Mouse (Mus musculus) liver, postnatal 0 days (tissue): ENCODE data around the gene 1110004F10Rik. TPM values are rescaled to one million over a fixed set of nuclear protein-coding genes. Genes with fewer than 3 reads are reported as not detected.

ENCODE experiments used
- ATAC-seq: fragments of 200-750 bp; cut with Nextera tagmentation; 2 replicates; pipeline ENCODE4 v1.8.0; 2017; ENCODE audit warnings: mild to moderate bottlenecking, moderate library complexity
- DNase-seq: peaks from one replicate; pipeline ENCODE4 v3.0.0-alpha.2; 2016
- H3K27ac ChIP-seq: fragments of 300-500 bp; sonication (generic); 2 replicates; pipeline ENCODE4 v1.5.1; 2014; ENCODE audit warnings: antibody characterized with exemption, moderate library complexity, mild to moderate bottlenecking, low read depth
- H3K27me3 ChIP-seq: fragments of 300-500 bp; sonication (generic); 2 replicates; pipeline ENCODE4 v1.6.1; 2014; ENCODE audit warnings: low read length, control low read depth, mixed read lengths; ENCODE audit not compliant: insufficient read depth
- H3K36me3 ChIP-seq: fragments of 300-500 bp; sonication (generic); replicated peaks from 2 replicates; pipeline ENCODE4 v1.6.1; 2014; ENCODE audit warnings: mild to moderate bottlenecking, control low read depth, low read length, moderate library complexity, mixed read lengths; ENCODE audit not compliant: insufficient read depth
- H3K4me1 ChIP-seq: fragments of 300-500 bp; sonication (generic); 2 replicates; pipeline ENCODE4 v1.6.1; 2014; ENCODE audit warnings: antibody characterized with exemption, mild to moderate bottlenecking, control low read depth; ENCODE audit not compliant: insufficient read depth
- H3K4me2 ChIP-seq: fragments of 300-500 bp; sonication (generic); 2 replicates; pipeline ENCODE4 v1.6.1; 2014; ENCODE audit warnings: low read depth, mild to moderate bottlenecking, low read length, moderate library complexity, mixed read lengths
- H3K4me3 ChIP-seq: fragments of 300-500 bp; sonication (generic); 2 replicates; pipeline ENCODE4 v1.5.1; 2014; ENCODE audit warnings: low read depth, low read length
- H3K9ac ChIP-seq: fragments of 300-500 bp; sonication (generic); replicated peaks from 2 replicates; pipeline ENCODE4 v1.6.1; 2014; ENCODE audit warnings: mild to moderate bottlenecking, moderate library complexity
- H3K9me3 ChIP-seq: fragments of 300-500 bp; sonication (generic); 2 replicates; pipeline ENCODE4 v1.6.1; 2016; ENCODE audit warnings: mild to moderate bottlenecking, control low read depth, low read length, mixed read lengths
- CTCF ChIP-seq: sonication (generic); IDR thresholded peaks from 2 replicates; pipeline ENCODE4 v1.5.1; 2016; ENCODE audit warnings: antibody characterized with exemption, low read depth
- EP300 ChIP-seq: IDR thresholded peaks from 2 replicates; pipeline ENCODE4 v1.6.1; 2016; ENCODE audit warnings: antibody characterized with exemption, low read depth, mild to moderate bottlenecking
- WGBS: fragments of 180-500 bp; shearing (Covaris S2); extraction: QIAGEN DNeasy Blood & Tissue Kit; methylation state at CpG from one replicate; pipeline ENCODE4 v1.1.7; 2014; ENCODE audit not compliant: insufficient replicate concordance; 5-methylcytosine and 5-hydroxymethylcytosine counted together
- polyA plus RNA-seq: library from polyadenylated mRNA; unstranded; fragments of >200 nt; fragmentation: Nextera tagmentation; extraction: Ambion mirVana; gene quantifications from 2 replicates; pipeline ENCODE4 v1.2.1, GENCODE M21; 2015

The 1110004F10Rik gene
- 89.4 and 93.1 TPM in 2 replicates for polyA plus RNA-seq

DNA sequence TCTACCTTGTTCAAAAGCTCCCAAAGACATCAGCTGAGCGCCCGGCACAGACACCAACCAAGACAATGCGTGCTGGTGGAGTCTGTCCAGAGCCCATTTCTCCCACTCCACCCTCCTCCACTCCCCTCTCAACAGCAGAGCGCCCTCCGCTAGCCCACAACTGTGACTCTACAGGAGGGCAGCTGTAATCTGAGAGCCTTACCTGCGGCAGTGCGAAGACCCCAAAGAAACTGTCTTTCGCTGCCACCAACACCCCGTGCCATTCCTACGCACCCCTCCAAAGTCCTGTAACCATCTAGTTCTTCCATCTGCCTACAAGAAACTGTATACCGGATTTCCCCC, at the start of gene 1110004F10Rik:
Gene 1110004F10Rik (plus strand): TSS at position 202 of the 342 bp plus-strand sequence.
- Histone ChIP-seq H3K36me3 (no peaks in the 10 kb centered on the region), H3K9me3 (no peaks in the 10 kb centered on the region), H3K27ac (no peak within 1 kb of the TSS), H3K4me2 (peak within 1 kb of the TSS; percentile 73), H3K4me3 (peak within 1 kb of the TSS; percentile 41), H3K27me3 (peaks cover 68% of the 10 kb centered on the region), H3K4me1 (peaks cover 21% of the 10 kb centered on the region), H3K9ac (0 out of 2 replicates have a peak within 1 kb of the TSS, but pooled peaks have one; percentile 1)
- TF ChIP-seq EP300 (no peak), CTCF (no peak)
- WGBS, result 2% methylated on average over 11 of the region's 11 CpGs
- ATAC-seq, result no peak
- DNase-seq, result peak; percentile 13

DNA sequence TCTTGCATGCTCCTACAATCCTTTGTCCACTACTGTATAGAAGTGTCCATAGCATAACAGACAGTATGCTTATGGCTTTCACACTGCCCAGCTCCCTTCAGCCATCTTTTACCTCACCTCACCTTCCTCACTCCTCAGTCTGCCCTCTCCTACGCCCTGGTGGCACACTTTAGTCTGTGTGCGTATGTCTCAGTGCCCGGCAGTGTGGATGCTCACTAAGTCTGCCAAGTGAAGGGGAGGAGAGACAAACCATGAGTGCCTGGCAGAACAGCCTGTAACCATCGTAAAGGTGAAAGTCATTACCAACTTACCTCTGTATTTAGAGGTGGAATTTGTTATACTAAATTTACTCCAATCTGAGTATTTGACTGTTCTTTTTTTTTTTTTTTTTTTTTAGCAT, 36.5 kb upstream of the 1110004F10Rik start:
- H3K4me3 ChIP-seq, result no peak overlapping the region
- H3K9me3 ChIP-seq, result no peaks in the 10 kb centered on the region
- no peaks in the 10 kb centered on the region for H3K36me3 ChIP-seq
- H3K27ac ChIP-seq, result no peak overlapping the region
- H3K4me2 ChIP-seq, result no peak overlapping the region
- 83% methylated on average over 4 of the region's 4 CpGs for WGBS
- TF ChIP-seq CTCF (no peak), EP300 (no peak)
- no peaks in the 10 kb centered on the region for H3K4me1 ChIP-seq
- H3K9ac ChIP-seq, result no peak overlapping the region
- no peak for ATAC-seq
- no peaks in the 10 kb centered on the region for H3K27me3 ChIP-seq
- no peak for DNase-seq

DNA sequence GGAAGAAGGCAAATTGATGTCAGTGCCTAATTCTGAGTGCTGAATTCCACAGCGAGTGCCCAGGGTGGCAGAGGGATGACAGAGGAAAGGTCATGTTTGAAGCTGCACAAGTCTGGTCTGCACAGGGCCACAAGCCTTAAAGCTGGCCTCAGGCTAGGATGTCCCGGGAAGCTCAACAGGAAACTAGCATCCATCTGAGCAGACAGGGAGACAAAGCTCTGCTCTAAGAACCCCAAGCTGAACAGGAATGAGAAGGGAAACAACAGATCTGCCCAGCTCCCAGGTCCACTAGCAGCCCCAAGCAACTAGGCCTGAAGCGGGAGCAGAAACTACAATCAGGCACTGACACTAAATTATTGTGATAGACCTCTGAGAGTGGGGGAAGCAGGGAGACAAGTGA, 9.2 kb upstream of the 1110004F10Rik start:
- Histone ChIP-seq H3K9me3 (no peaks in the 10 kb centered on the region), H3K4me1 (peaks cover 27% of the 10 kb centered on the region), H3K27ac (no peak overlapping the region), H3K36me3 (no peaks in the 10 kb centered on the region), H3K9ac (no peak overlapping the region), H3K4me2 (no peak overlapping the region), H3K27me3 (peaks cover 42% of the 10 kb centered on the region), H3K4me3 (no peak overlapping the region)
- ATAC-seq (no peak), DNase-seq (no peak)
- no peak for TF ChIP-seq CTCF
- no peak for TF ChIP-seq EP300
- 86% methylated on average over 3 of the region's 3 CpGs for WGBS

DNA sequence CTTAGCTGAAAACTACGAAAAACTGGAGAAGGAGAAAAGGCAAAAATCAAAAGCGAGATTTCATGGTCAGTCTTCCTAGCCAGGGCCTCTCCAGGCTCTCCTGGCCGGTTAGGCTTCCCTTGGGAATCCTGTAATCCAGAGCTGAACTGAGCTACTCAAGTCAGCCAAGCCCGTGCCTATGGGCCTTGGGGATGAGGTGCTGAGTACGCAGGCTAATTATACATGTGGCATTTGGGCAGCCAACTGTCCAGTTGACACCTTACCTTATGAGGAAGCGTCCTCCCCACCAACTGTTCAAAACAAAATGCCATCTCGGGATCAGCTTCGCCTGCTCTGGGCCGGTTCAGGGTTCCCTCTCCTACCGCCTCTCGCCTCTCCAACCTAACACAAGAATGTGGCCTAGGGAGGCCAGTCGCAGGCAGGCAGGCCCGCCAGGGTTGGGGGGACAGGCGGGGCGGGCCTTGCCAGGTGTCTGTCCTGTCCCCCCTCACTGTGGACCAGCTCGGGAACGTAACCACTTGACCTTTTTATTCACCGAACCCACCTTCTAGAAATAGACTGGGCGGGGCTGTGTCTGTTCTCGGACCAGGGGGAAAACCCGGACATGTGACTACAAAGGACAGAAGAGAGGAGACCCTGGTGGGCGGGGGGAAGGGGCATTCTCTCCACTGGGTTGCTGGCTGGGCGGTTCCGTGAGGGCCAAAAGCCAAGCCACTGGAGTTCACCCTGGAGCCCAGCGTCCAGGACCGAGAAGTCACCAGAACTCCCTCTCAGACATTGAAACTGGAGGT, 8.4 kb upstream of the 1110004F10Rik start:
- H3K27ac ChIP-seq, result no peak overlapping the region
- H3K27me3 ChIP-seq, result peaks cover 50% of the 10 kb centered on the region
- DNase-seq, result no peak
- H3K4me3 ChIP-seq, result peak overlapping the region; percentile 66
- no peaks in the 10 kb centered on the region for H3K36me3 ChIP-seq
- no peak for ATAC-seq
- peak overlapping the region; percentile 71 for H3K9ac ChIP-seq
- no peaks in the 10 kb centered on the region for H3K9me3 ChIP-seq
- 39% methylated on average over 26 of the region's 26 CpGs for WGBS
- H3K4me2 ChIP-seq, result peak overlapping the region; percentile 99
- no peak for TF ChIP-seq CTCF
- TF ChIP-seq EP300, result no peak
- peaks cover 27% of the 10 kb centered on the region for H3K4me1 ChIP-seq

DNA sequence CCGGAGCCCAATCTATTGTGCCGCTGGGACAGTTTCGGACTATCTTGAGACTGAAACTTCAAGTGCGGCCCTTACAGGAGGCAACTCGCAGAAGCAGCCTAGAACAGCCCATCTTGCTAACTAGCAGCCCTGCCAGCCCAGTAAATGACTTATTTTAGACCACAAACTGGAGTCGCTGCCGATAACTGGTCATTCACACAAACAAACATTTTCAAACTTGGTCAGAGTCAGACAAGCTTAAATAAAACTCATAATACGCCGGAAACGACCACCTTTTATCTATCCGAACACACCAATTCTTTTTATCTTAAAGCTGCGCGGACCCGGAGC, 7.8 kb upstream of the 1110004F10Rik start:
- peak; percentile 30 for DNase-seq
- H3K27me3 ChIP-seq, result peaks cover 55% of the 10 kb centered on the region
- peaks cover 27% of the 10 kb centered on the region for H3K4me1 ChIP-seq
- H3K4me3 ChIP-seq, result peak overlapping the region; percentile 66
- TF ChIP-seq EP300 (no peak), CTCF (no peak)
- H3K9ac ChIP-seq, result peak overlapping the region; percentile 71
- H3K4me2 ChIP-seq, result peak overlapping the region; percentile 99
- H3K27ac ChIP-seq, result peak overlapping the region; percentile 51
- H3K9me3 ChIP-seq, result no peaks in the 10 kb centered on the region
- ATAC-seq, result no peak
- H3K36me3 ChIP-seq, result no peaks in the 10 kb centered on the region
- WGBS, result 1% methylated on average over 14 of the region's 14 CpGs

DNA sequence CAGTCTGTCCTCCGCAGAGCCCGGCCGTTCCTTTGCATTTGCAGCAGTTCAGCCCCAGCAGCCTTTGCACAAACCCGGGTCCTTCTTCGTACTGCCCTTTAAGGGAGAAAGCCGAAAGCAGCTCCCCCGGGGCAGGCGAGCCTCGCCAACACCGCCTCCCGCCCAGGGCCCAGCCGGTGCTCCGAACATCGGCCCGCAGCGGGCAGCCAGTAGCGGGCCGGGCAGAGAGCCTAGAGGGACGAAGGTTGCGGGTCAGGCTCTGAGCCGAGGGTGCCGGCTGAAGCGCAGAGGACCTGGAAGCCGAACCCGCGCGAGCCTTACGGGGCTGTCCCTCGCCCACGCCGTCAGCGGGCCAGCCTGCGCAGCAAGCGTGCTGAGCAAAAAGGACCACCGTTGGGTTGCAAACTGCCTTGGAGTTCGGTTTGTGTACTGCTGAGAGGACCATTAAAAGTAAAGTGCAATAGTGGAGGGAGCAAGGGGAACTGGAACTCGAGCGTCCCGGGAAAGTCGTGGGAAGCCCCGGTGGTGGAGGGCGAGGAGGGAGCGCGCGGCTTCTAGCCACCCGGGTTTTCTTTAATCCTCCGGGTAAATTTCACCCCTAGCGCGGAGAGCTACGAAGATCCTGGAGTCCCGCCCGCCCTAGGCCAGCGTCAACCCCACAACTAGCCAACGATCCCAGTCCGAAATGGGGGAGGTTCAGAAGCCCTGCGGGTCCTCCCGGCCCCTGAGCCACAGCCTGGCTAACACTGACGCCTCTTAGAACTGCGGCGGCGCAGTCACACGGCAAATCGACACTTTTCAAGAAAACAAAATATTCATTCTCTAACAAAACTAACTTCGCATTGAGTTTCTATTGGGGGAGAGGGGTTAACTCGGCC, 7.2 kb upstream of the 1110004F10Rik start:
- H3K4me2 ChIP-seq, result peak overlapping the region; percentile 99
- WGBS, result 2% methylated on average over 65 of the region's 65 CpGs
- peak; percentile 81 for ATAC-seq
- H3K4me1 ChIP-seq, result peaks cover 27% of the 10 kb centered on the region
- H3K9ac ChIP-seq, result peak overlapping the region; percentile 71
- TF ChIP-seq CTCF, result no peak
- no peak for TF ChIP-seq EP300
- peak; percentile 80 for DNase-seq
- H3K36me3 ChIP-seq, result no peaks in the 10 kb centered on the region
- H3K4me3 ChIP-seq, result peak overlapping the region; percentile 66
- no peaks in the 10 kb centered on the region for H3K9me3 ChIP-seq
- peak overlapping the region; percentile 51 for H3K27ac ChIP-seq
- peaks cover 61% of the 10 kb centered on the region for H3K27me3 ChIP-seq
